Mouse (Mus musculus): ENCODE measurements around the gene Pkn1. TPM values are rescaled to one million over a fixed set of nuclear protein-coding genes. Genes with fewer than 3 reads are reported as not detected.

Pkn1 gene
- polyA plus RNA-seq, 1 experiment, result 60.8 TPM

DNA sequence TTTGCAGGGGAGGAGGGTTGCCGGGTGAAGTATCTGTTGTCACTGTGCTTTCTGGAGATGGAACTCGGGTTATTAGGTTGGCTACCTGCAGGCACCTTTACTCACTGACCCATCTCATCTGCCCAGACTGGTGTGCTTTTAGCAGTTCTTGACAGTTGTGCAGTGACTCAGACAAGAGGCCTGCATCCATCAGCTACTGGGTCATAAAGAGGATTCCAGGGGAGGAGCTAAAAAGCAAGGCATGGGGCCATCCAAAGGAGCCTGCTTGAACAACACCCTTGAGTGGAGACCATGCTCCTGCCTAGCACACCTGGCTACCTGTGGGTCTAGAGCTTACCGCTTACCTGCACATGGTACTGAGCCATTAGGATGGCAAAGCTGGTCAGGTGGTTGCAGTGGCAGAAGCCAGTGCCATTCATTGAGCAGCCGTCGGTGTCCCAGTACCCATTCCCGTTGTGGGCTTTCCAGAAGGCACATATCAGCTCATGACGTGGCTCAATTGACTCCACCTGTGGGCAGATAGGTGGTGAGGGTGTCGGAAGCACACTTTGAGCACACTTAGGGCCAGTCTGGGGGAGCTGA lies 26.6 kb upstream of the Pkn1 start:
- H3K4me3 ChIP-seq (ENCODE audit: insufficient read depth, low read length), result no peak overlapping the region
- TF ChIP-seq POLR2A (IDR thresholded peaks at IDR 0.05; ENCODE audit: extremely low read depth, insufficient read depth, low read length) (no peak), CTCF (IDR thresholded peaks at IDR 0.05; ENCODE audit: extremely low read depth, insufficient read depth, low read length) (no peak)
- no peaks in the 10 kb centered on the region for H3K4me1 ChIP-seq (ENCODE audit: control insufficient read depth, insufficient read depth, low read length)
- H3K27ac ChIP-seq (ENCODE audit: insufficient read depth, low read length), result no peak overlapping the region

DNA sequence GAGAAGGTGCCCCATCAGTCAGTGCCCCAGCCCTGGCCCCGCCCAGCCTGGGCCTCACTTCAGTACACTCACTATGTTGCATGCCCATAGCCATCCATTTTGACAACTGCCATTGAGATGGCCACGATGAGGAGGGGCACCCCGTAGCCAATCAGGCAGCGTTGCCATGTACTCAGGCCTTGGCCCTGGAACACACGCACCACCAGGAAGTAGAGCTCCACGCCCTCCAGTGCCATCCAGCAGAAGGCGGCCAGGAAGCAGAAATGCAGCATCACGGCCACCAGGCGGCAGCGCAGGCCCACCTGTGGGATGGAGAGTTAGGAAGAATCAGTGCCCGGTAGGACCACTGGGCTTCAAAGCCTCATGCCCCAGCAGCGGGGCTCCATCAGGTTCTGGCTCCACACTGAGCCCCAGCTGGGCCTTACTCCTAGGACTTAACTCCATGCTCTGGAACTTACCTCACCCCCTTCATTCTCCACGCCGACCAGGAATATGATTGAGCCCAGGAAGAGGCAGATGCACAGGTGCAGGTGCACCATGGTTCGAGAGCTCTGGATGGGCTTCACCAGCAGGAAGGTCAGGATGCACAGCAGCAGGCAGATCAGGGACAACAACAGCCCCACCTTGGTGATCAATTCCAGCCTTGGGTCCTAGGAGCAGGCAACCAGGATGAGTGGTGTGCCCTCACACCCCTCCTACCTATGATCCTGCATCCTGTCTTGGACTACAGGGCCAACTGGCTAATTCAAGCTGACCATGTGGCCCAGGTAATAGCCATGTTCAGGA lies 25.9 kb upstream of the Pkn1 start:
- Histone ChIP-seq H3K4me3 (ENCODE audit: insufficient read depth, low read length) (no peak overlapping the region), H3K4me1 (ENCODE audit: control insufficient read depth, insufficient read depth, low read length) (no peaks in the 10 kb centered on the region), H3K27ac (ENCODE audit: insufficient read depth, low read length) (no peak overlapping the region)
- TF ChIP-seq POLR2A (IDR thresholded peaks at IDR 0.05; ENCODE audit: extremely low read depth, insufficient read depth, low read length) (no peak), CTCF (IDR thresholded peaks at IDR 0.05; ENCODE audit: extremely low read depth, insufficient read depth, low read length) (peak; percentile 94)

DNA sequence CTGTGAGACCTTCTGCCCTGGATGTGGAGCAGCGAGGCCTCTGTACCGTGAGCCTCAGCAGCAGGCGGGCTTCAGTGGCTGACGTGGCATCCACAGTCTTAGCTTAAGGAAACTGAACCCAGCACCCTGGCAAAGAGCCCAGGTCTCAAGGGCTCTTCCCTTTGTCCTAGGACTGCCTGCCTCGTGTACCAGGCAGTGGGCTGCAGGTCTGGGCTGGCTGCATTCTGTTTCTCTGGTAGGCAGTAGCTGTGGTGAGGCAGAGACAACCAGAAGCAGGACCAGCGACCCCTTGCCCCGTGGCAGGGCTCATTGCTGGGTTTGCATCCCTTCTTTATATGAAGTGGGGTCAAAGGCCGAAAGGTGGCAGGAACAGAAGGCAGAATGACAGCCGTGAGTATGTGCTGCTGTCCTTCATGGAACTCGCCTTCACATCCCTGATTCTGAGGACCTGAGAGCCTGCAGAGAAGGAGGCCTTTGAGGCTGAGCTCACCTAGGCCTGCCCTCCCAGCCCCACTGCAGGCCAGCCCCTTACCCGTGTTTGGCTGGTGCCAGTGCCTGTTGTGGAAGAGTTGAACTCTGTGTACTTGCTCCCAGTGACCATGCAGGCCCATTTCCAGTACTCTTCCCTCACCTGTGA lies 24.6 kb upstream of the Pkn1 start:
- TF ChIP-seq POLR2A (IDR thresholded peaks at IDR 0.05; ENCODE audit: extremely low read depth, insufficient read depth, low read length) (no peak), CTCF (IDR thresholded peaks at IDR 0.05; ENCODE audit: extremely low read depth, insufficient read depth, low read length) (no peak)
- Histone ChIP-seq H3K4me1 (ENCODE audit: control insufficient read depth, insufficient read depth, low read length) (no peaks in the 10 kb centered on the region), H3K4me3 (ENCODE audit: insufficient read depth, low read length) (no peak overlapping the region), H3K27ac (ENCODE audit: insufficient read depth, low read length) (no peak overlapping the region)

DNA sequence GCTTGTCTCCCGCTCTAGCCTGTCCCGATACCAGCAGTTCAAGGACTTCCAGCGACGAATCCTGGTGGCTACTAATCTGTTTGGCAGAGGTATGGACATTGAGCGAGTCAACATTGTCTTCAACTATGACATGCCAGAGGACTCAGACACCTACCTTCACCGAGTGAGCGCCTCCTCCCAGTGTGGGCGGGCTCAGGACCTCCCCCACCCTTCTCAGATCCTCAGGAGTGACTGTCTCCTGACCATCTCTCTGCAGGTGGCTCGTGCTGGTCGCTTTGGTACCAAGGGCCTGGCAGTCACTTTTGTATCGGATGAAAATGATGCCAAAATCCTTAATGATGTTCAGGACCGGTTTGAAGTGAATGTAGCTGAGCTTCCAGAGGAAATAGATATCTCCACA lies 23.7 kb upstream of the Pkn1 start:
- no peaks in the 10 kb centered on the region for H3K4me1 ChIP-seq (ENCODE audit: control insufficient read depth, insufficient read depth, low read length)
- H3K4me3 ChIP-seq (ENCODE audit: insufficient read depth, low read length), result no peak overlapping the region

DNA sequence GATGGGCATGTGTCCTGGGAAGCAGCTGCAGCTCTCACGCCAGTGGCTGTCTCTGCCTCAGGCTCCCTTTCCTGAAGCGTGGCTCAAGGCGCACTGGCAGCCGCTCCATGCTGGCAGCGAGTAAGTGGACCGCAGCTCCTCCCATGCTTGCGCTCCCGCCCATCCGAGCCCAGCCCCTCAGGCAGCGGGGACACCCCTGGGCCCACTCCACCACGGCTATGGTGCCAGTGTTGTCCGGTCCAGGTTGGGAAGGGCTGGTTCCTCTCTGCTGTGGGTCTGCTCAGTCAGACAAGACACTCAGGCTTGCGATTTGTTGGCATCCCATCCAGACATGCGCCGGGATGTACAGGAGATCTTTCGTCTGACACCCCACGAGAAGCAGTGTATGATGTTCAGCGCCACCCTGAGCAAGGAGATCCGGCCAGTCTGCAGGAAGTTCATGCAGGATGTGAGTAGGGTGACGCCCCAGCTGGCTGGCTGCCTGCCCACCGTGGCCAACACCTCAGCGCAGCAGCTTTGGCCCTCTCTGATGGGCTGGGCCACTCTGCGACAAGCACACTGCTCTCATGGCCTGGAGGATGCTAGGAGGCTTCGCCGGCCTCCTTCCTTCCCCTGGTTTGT lies 22.5 kb upstream of the Pkn1 start:
- no peak overlapping the region for H3K27ac ChIP-seq (ENCODE audit: insufficient read depth, low read length)
- peaks cover 2% of the 10 kb centered on the region; the same call in 1 of the 2 replicates for H3K4me1 ChIP-seq (ENCODE audit: control insufficient read depth, insufficient read depth, low read length)
- no peak for TF ChIP-seq CTCF (IDR thresholded peaks at IDR 0.05; ENCODE audit: extremely low read depth, insufficient read depth, low read length)
- no peak for TF ChIP-seq POLR2A (IDR thresholded peaks at IDR 0.05; ENCODE audit: extremely low read depth, insufficient read depth, low read length)
- no peak overlapping the region for H3K4me3 ChIP-seq (ENCODE audit: insufficient read depth, low read length)

More for the DNA sequence above, 23.7 kb upstream of the Pkn1 start:
- no peak for TF ChIP-seq CTCF (IDR thresholded peaks at IDR 0.05; ENCODE audit: extremely low read depth, insufficient read depth, low read length)
- TF ChIP-seq POLR2A (IDR thresholded peaks at IDR 0.05; ENCODE audit: extremely low read depth, insufficient read depth, low read length), result no peak
- no peak overlapping the region for H3K27ac ChIP-seq (ENCODE audit: insufficient read depth, low read length)

DNA sequence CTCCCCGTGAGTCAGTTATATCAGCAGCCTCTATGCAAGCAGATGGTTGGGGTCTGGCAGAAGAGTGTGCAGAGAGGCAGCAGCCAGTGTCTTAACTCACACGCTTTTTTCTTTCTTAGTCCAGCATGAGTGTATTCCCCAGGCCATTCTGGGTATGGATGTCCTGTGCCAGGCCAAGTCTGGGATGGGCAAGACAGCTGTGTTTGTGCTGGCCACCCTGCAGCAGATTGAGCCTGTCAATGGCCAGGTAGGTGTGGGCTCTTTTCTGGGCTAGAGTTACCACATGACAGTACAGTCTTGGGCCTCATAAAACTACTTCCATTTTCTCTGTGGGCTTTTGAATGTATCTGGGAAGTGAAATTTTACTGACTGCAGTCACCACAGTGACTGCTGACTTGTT lies 20.7 kb upstream of the Pkn1 start:
- Histone ChIP-seq H3K4me3 (ENCODE audit: insufficient read depth, low read length) (no peak overlapping the region), H3K4me1 (ENCODE audit: control insufficient read depth, insufficient read depth, low read length) (peaks cover 2% of the 10 kb centered on the region; the same call in 1 of the 2 replicates), H3K27ac (ENCODE audit: insufficient read depth, low read length) (no peak overlapping the region)
- TF ChIP-seq POLR2A (IDR thresholded peaks at IDR 0.05; ENCODE audit: extremely low read depth, insufficient read depth, low read length) (no peak), CTCF (IDR thresholded peaks at IDR 0.05; ENCODE audit: extremely low read depth, insufficient read depth, low read length) (no peak)

DNA sequence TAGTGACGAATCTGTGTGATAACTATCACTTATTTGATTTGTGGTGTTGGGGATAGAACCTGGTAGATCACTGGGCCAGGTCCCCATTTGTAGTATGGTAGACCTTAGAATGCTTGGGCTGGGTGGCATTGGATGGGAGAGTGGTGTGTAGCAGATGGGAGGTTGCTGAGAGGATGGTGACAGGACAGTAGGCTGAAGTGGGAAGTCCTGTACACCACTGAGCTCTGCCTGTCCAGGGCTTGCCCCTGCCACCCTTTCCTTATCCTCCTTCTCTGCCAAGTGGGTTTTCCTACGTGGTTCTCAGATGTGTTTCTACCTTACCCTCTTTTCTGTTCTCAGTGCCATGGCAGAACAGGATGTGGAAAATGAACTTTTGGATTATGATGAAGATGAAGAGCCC lies 20.1 kb upstream of the Pkn1 start:
- no peak overlapping the region for H3K27ac ChIP-seq (ENCODE audit: insufficient read depth, low read length)
- peaks cover 2% of the 10 kb centered on the region; the same call in 1 of the 2 replicates for H3K4me1 ChIP-seq (ENCODE audit: control insufficient read depth, insufficient read depth, low read length)
- TF ChIP-seq CTCF (IDR thresholded peaks at IDR 0.05; ENCODE audit: extremely low read depth, insufficient read depth, low read length) (no peak), POLR2A (IDR thresholded peaks at IDR 0.05; ENCODE audit: extremely low read depth, insufficient read depth, low read length) (no peak)
- no peak overlapping the region for H3K4me3 ChIP-seq (ENCODE audit: insufficient read depth, low read length)

DNA sequence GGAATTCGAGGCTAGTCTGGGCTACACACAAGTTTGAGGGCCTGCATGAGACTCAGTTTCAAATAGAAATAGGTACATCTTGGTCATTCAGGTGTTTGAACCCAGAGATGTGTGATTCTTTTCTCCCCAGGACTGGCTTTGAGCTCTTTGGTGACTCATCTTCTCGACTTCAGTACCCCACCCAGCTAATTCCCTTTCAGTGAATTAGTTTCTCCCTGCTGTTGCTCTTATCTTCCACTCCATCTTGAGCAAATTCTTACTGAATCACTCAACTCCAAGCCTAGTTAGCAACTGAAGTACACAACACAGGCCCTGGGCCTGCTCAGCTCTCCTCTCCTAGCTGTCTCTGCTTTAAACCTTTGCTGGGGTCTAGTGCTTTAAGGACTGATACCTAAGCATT lies 17.6 kb upstream of the Pkn1 start:
- Histone ChIP-seq H3K4me3 (ENCODE audit: insufficient read depth, low read length) (no peak overlapping the region; the same call in 1 of the 2 replicates), H3K4me1 (ENCODE audit: control insufficient read depth, insufficient read depth, low read length) (peaks cover 2% of the 10 kb centered on the region; the same call in 1 of the 2 replicates), H3K27ac (ENCODE audit: insufficient read depth, low read length) (no peak overlapping the region)
- no peak for TF ChIP-seq CTCF (IDR thresholded peaks at IDR 0.05; ENCODE audit: extremely low read depth, insufficient read depth, low read length)
- no peak for TF ChIP-seq POLR2A (IDR thresholded peaks at IDR 0.05; ENCODE audit: extremely low read depth, insufficient read depth, low read length)

DNA sequence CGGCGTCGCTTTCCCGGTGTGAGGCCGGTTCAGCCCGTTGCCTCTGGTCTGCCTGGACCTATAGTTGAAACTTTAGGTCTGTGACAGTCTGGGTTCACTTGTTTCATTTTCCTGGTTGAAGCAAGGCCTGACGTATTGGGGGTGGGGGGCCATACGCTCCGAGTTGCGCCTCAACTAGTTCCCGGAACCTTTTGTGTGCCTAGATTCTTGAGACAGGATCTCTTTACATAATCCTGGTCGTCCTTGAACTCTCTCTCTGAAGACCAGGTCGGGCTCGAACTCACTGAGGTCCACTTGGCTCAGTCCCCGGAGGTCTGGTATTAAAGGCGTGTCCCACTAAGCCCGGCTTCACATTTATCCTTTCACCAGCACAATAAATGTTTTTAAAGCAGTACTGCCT lies 16.8 kb upstream of the Pkn1 start:
- H3K27ac ChIP-seq (ENCODE audit: insufficient read depth, low read length), result no peak overlapping the region
- H3K4me3 ChIP-seq (ENCODE audit: insufficient read depth, low read length), result peak overlapping the region; percentile 76
- peaks cover 2% of the 10 kb centered on the region; the same call in 1 of the 2 replicates for H3K4me1 ChIP-seq (ENCODE audit: control insufficient read depth, insufficient read depth, low read length)
- no peak for TF ChIP-seq POLR2A (IDR thresholded peaks at IDR 0.05; ENCODE audit: extremely low read depth, insufficient read depth, low read length)
- TF ChIP-seq CTCF (IDR thresholded peaks at IDR 0.05; ENCODE audit: extremely low read depth, insufficient read depth, low read length), result no peak

Measured in cortical plate, adult 2 months (tissue).